Mouse (Mus musculus) ES-E14 (cell line): Measurements from ENCODE around the gene Serpini1. TPM values are rescaled to one million over a fixed set of nuclear protein-coding genes. Genes with fewer than 3 reads are reported as not detected.

Experiments
- DNase-seq: peaks from one replicate; pipeline ENCODE4 v3.0.0-alpha.2; 2013; ENCODE audit warnings: low read depth, low spot score
- H3K27ac ChIP-seq: 2 replicates; pipeline ENCODE4 v1.5.1; 2012; ENCODE audit warnings: low read depth, mild to moderate bottlenecking, low read length, moderate library complexity, mixed read lengths; ENCODE audit not compliant: poor library complexity, insufficient read depth, severe bottlenecking
- H3K36me3 ChIP-seq: 2 replicates; pipeline ENCODE4 v1.6.1; 2012; ENCODE audit warnings: mild to moderate bottlenecking, low read length, moderate library complexity, mixed read lengths; ENCODE audit not compliant: control insufficient read depth, poor library complexity, insufficient read depth, severe bottlenecking
- H3K4me1 ChIP-seq, 2 experiments: fragments of 150-350 bp in 1 of 2; sonication (generic) in 1 of 2; 2 replicates each; pipeline ENCODE4 v1.6.1; 2012; ENCODE audit warnings: low read length in 2 of 2, mild to moderate bottlenecking in 1 of 2, mixed read lengths in 1 of 2; ENCODE audit not compliant: control insufficient read depth in 2 of 2, insufficient read depth in 2 of 2, poor library complexity in 1 of 2
- H3K4me3 ChIP-seq, 2 experiments: fragments of 150-350 bp in 1 of 2; sonication (generic) in 1 of 2; 2 replicates each; pipeline ENCODE4 v1.5.1; 2012; ENCODE audit warnings: low read length in 2 of 2, low read depth in 1 of 2, mild to moderate bottlenecking in 1 of 2, mixed read lengths in 1 of 2; ENCODE audit not compliant: insufficient read depth in 1 of 2, poor library complexity in 1 of 2, severe bottlenecking in 1 of 2
- H3K9ac ChIP-seq: 2 replicates; pipeline ENCODE4 v1.6.1; 2012; ENCODE audit warnings: low read depth, mild to moderate bottlenecking, low read length, mixed read lengths; ENCODE audit not compliant: poor library complexity, insufficient read depth, severe bottlenecking
- H3K9me3 ChIP-seq: fragments of 150-350 bp; sonication (generic); 2 replicates; pipeline ENCODE4 v1.6.1; 2012; ENCODE audit warnings: low read depth, mild to moderate bottlenecking, low read length; ENCODE audit not compliant: control insufficient read depth, insufficient read depth
- CHD2 ChIP-seq: IDR thresholded peaks from 2 replicates; pipeline ENCODE4 v1.6.1; 2014; ENCODE audit warnings: mild to moderate bottlenecking, low read depth, low read length, inconsistent platforms
- HCFC1 ChIP-seq: IDR thresholded peaks from 2 replicates; pipeline ENCODE4 v1.6.1; 2012; ENCODE audit warnings: low read length, inconsistent platforms, borderline replicate concordance; ENCODE audit not compliant: insufficient read depth
- MAFK ChIP-seq: IDR thresholded peaks from 2 replicates; pipeline ENCODE4 v1.6.1; 2014; ENCODE audit warnings: mild to moderate bottlenecking, low read depth, low read length, inconsistent platforms; ENCODE audit not compliant: insufficient read depth
- ZC3H11A ChIP-seq: IDR thresholded peaks from 2 replicates; pipeline ENCODE4 v1.6.1; 2012; ENCODE audit warnings: low read depth, mild to moderate bottlenecking, inconsistent platforms, low read length, borderline replicate concordance
- ZNF384 ChIP-seq: IDR thresholded peaks from 2 replicates; pipeline ENCODE4 v1.6.1; 2012; ENCODE audit warnings: low read depth, low read length, inconsistent platforms
- in situ Hi-C, 2 experiments: fragments of 600-800 bp; cut with MboI; formaldehyde crosslinking; loops; one replicate each; pipeline ENCODE4 v1.15.1; 2025; ENCODE audit warnings: low sequenced_read_pairs in 2 of 2, inconsistent platforms in 1 of 2; ENCODE audit not compliant: unreplicated experiment in 2 of 2
- total RNA-seq: library from RNA; depleted of rRNA; stranded (reverse); fragments of 300-350 nt; gene quantifications from 2 replicates; pipeline ENCODE4 v1.2.3, GENCODE M21; 2012

Serpini1 gene
- total RNA-seq, 1 experiment, result 5.7 TPM

DNA sequence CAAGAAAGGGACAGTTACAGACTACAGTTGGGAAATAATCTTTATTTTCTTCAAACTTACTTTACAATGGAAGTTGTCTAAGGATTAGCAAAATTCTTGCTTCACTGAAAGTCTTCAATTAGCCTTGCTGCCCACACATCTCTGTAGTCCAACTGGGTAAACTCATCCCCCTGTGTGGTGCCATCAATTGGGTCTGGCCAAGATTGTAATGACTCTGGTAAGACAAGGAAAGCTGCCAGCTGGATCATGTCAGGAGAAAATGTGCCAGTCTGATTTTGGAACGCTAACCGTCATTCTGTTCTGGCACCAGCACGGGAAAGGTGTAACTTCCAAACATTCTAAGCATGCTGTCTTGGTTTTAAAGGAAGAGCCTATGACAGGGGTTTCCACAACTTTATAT lies 25.9 kb downstream of the Serpini1 start:
- no peaks in the 10 kb centered on the region for H3K36me3 ChIP-seq
- H3K4me3 ChIP-seq, result no peak overlapping the region
- no peak overlapping the region for H3K9ac ChIP-seq
- in situ Hi-C loops, result no loop called here
- no peaks in the 10 kb centered on the region for H3K9me3 ChIP-seq
- no peaks in the 10 kb centered on the region for H3K4me1 ChIP-seq
- TF ChIP-seq ZNF384 (no peak), MAFK (no peak), HCFC1 (no peak), CHD2 (no peak), ZC3H11A (no peak)
- no peak for DNase-seq
- H3K27ac ChIP-seq, result no peak overlapping the region

GRCm38 (mm10) chr3:75584898-75585297 lies 27.6 kb downstream of the Serpini1 start:
- no peak for DNase-seq
- no peak overlapping the region for H3K4me3 ChIP-seq
- no peak overlapping the region for H3K27ac ChIP-seq
- no peaks in the 10 kb centered on the region for H3K9me3 ChIP-seq
- in situ Hi-C loops, result no loop called here
- H3K4me1 ChIP-seq, result no peaks in the 10 kb centered on the region
- H3K9ac ChIP-seq, result no peak overlapping the region
- no peaks in the 10 kb centered on the region for H3K36me3 ChIP-seq
- TF ChIP-seq HCFC1 (no peak), ZNF384 (no peak), MAFK (no peak), ZC3H11A (no peak), CHD2 (no peak)

DNA sequence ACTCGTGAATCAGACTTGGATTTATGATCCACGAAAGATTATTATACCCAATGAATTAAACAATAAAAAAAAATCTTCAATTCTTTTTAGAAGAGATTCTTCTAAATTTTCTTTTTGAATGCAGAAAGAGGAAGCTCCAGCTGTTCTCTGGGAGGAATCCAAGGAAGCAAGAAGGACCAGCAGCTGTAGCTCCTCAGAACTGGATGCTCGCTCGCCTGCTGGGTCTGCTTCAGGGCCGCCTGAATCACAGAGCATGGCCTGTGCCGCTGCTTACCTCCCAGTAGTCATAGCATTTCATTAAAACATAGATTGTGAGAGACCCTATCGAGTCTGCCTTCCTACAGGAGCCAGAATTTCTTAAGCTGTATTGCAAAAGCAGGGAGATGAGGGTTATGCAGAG lies 53.7 kb downstream of the Serpini1 start:
- Histone ChIP-seq H3K4me1 (no peaks in the 10 kb centered on the region), H3K9me3 (no peaks in the 10 kb centered on the region), H3K9ac (no peak overlapping the region), H3K36me3 (no peaks in the 10 kb centered on the region), H3K4me3 (no peak overlapping the region), H3K27ac (no peak overlapping the region)
- TF ChIP-seq ZNF384 (no peak), ZC3H11A (no peak), HCFC1 (no peak), MAFK (no peak), CHD2 (no peak)
- in situ Hi-C loops, result no loop called here
- DNase-seq, result no peak

GRCm38 (mm10) chr3:75624627-75625026 lies 67.3 kb downstream of the Serpini1 start:
- no peaks in the 10 kb centered on the region for H3K9me3 ChIP-seq
- no peaks in the 10 kb centered on the region for H3K4me1 ChIP-seq
- no peaks in the 10 kb centered on the region for H3K36me3 ChIP-seq
- TF ChIP-seq CHD2, result no peak
- no peak for TF ChIP-seq ZNF384
- TF ChIP-seq ZC3H11A, result no peak
- TF ChIP-seq HCFC1, result no peak
- TF ChIP-seq MAFK, result no peak
- H3K27ac ChIP-seq, result no peak overlapping the region
- DNase-seq, result no peak
- in situ Hi-C loops, result no loop called here
- no peak overlapping the region for H3K4me3 ChIP-seq
- no peak overlapping the region for H3K9ac ChIP-seq
